Mouse (Mus musculus): ENCODE results near the gene Icos. TPM values are rescaled to one million over a fixed set of nuclear protein-coding genes. Genes with fewer than 3 reads are reported as not detected.

The Icos gene
- polyA plus RNA-seq, 1 experiment from 2014 or later = 0.08 TPM

- 78% methylated on average over 1 of the region's 1 CpGs for WGBS
- no peak overlapping the region for H3K9ac ChIP-seq
- H3K27ac ChIP-seq = no peak overlapping the region
- no peak overlapping the region for H3K4me3 ChIP-seq
- H3K4me2 ChIP-seq (replicated peaks) = no peak overlapping the region
- no peaks in the 10 kb centered on the region for H3K36me3 ChIP-seq
- H3K27me3 ChIP-seq = no peaks in the 10 kb centered on the region
- H3K4me1 ChIP-seq = no peaks in the 10 kb centered on the region
- no peak for ATAC-seq (ENCODE audit: low FRiP score)
- H3K9me3 ChIP-seq (replicated peaks) = no peaks in the 10 kb centered on the region
Observed at GRCm38 (mm10) chr1:60970846-60971245, 6.9 kb upstream of the Icos start.

- no peak overlapping the region for H3K4me3 ChIP-seq
- 84% methylated on average over 3 of the region's 3 CpGs for WGBS
Observed at GRCm38 (mm10) chr1:60974221-60974620, 3.5 kb upstream of the Icos start.

GRCm38 (mm10) chr1:60975646-60976294 is 2.0 kb upstream of the Icos start:
- Histone ChIP-seq H3K27ac (no peak overlapping the region), H3K9me3 (replicated peaks) (no peaks in the 10 kb centered on the region), H3K27me3 (no peaks in the 10 kb centered on the region), H3K9ac (no peak overlapping the region), H3K4me2 (replicated peaks) (no peak overlapping the region), H3K36me3 (no peaks in the 10 kb centered on the region), H3K4me3 (no peak overlapping the region), H3K4me1 (0 out of 2 replicates have a peak, but pooled peaks cover 3% of the 10 kb centered on the region)
- 94% methylated on average over 5 of the region's 5 CpGs for WGBS
- ATAC-seq (ENCODE audit: low FRiP score) = no peak

More at GRCm38 (mm10) chr1:60974221-60974620, 3.5 kb upstream of the Icos start:
- Histone ChIP-seq H3K4me1 (0 out of 2 replicates have a peak, but pooled peaks cover 2% of the 10 kb centered on the region), H3K4me2 (replicated peaks) (no peak overlapping the region), H3K36me3 (no peaks in the 10 kb centered on the region), H3K27me3 (no peaks in the 10 kb centered on the region), H3K9me3 (replicated peaks) (no peaks in the 10 kb centered on the region), H3K9ac (no peak overlapping the region), H3K27ac (no peak overlapping the region)
- no peak for ATAC-seq (ENCODE audit: low FRiP score)

- Histone ChIP-seq H3K27ac (no peak overlapping the region), H3K27me3 (no peaks in the 10 kb centered on the region), H3K36me3 (no peaks in the 10 kb centered on the region), H3K4me3 (no peak overlapping the region), H3K4me1 (0 out of 2 replicates have a peak, but pooled peaks cover 3% of the 10 kb centered on the region), H3K9ac (no peak overlapping the region), H3K9me3 (replicated peaks) (no peaks in the 10 kb centered on the region), H3K4me2 (replicated peaks) (no peak overlapping the region)
- ATAC-seq (ENCODE audit: low FRiP score) = no peak
- WGBS = 49% methylated on average over 7 of the region's 7 CpGs
Observed at GRCm38 (mm10) chr1:60979126-60979842, 1.6 kb downstream of the Icos start.

GRCm38 (mm10) chr1:60979843-60980235 is 2.1 kb downstream of the Icos start:
- no peak overlapping the region for H3K27ac ChIP-seq
- 75% methylated on average over 2 of the region's 2 CpGs for WGBS
- no peak overlapping the region for H3K4me2 ChIP-seq (replicated peaks)
- no peak overlapping the region for H3K9ac ChIP-seq
- no peaks in the 10 kb centered on the region for H3K27me3 ChIP-seq
- H3K4me3 ChIP-seq = no peak overlapping the region
- no peaks in the 10 kb centered on the region for H3K9me3 ChIP-seq (replicated peaks)
- 0 out of 2 replicates have a peak, but pooled peaks cover 3% of the 10 kb centered on the region for H3K4me1 ChIP-seq
- no peaks in the 10 kb centered on the region for H3K36me3 ChIP-seq
- no peak for ATAC-seq (ENCODE audit: low FRiP score)

GRCm38 (mm10) chr1:60985075-60985474 is 7.3 kb downstream of the Icos start:
- H3K9ac ChIP-seq = no peak overlapping the region
- ATAC-seq (ENCODE audit: low FRiP score) = no peak
- no peaks in the 10 kb centered on the region for H3K27me3 ChIP-seq
- H3K4me1 ChIP-seq = no peaks in the 10 kb centered on the region
- WGBS = 77% methylated on average over 2 of the region's 2 CpGs
- no peak overlapping the region for H3K4me3 ChIP-seq
- no peak overlapping the region for H3K27ac ChIP-seq
- no peaks in the 10 kb centered on the region for H3K9me3 ChIP-seq (replicated peaks)
- H3K36me3 ChIP-seq = no peaks in the 10 kb centered on the region
- no peak overlapping the region for H3K4me2 ChIP-seq (replicated peaks)

- H3K4me3 ChIP-seq = no peak overlapping the region
- no peaks in the 10 kb centered on the region for H3K4me1 ChIP-seq
- no peaks in the 10 kb centered on the region for H3K27me3 ChIP-seq
- H3K4me2 ChIP-seq (replicated peaks) = no peak overlapping the region
- no peak overlapping the region for H3K27ac ChIP-seq
- H3K9me3 ChIP-seq (replicated peaks) = no peaks in the 10 kb centered on the region
- no peak overlapping the region for H3K9ac ChIP-seq
- no peak for ATAC-seq (ENCODE audit: low FRiP score)
- WGBS = 80% methylated on average over 5 of the region's 5 CpGs
- H3K36me3 ChIP-seq = no peaks in the 10 kb centered on the region
Observed at GRCm38 (mm10) chr1:60986141-60986540, 8.4 kb downstream of the Icos start.

- no peaks in the 10 kb centered on the region for H3K9me3 ChIP-seq (replicated peaks)
- H3K27me3 ChIP-seq = no peaks in the 10 kb centered on the region
- H3K9ac ChIP-seq = no peak overlapping the region
- no peak overlapping the region for H3K4me2 ChIP-seq (replicated peaks)
- no peak overlapping the region for H3K27ac ChIP-seq
- H3K4me1 ChIP-seq = no peaks in the 10 kb centered on the region
- ATAC-seq (ENCODE audit: low FRiP score) = no peak
- WGBS = 79% methylated on average over 5 of the region's 5 CpGs
- H3K36me3 ChIP-seq = no peaks in the 10 kb centered on the region
- no peak overlapping the region for H3K4me3 ChIP-seq
Observed at GRCm38 (mm10) chr1:60989086-60989485, 11.4 kb downstream of the Icos start.

GRCm38 (mm10) chr1:60990305-60990704 is 12.6 kb downstream of the Icos start:
- H3K9me3 ChIP-seq (replicated peaks) = no peaks in the 10 kb centered on the region
- H3K27ac ChIP-seq = no peak overlapping the region
- no peaks in the 10 kb centered on the region for H3K4me1 ChIP-seq
- WGBS = 67% methylated on average over 8 of the region's 8 CpGs
- H3K9ac ChIP-seq = no peak overlapping the region
- H3K4me2 ChIP-seq (replicated peaks) = no peak overlapping the region
- H3K36me3 ChIP-seq = no peaks in the 10 kb centered on the region
- H3K4me3 ChIP-seq = no peak overlapping the region
- no peaks in the 10 kb centered on the region for H3K27me3 ChIP-seq
- no peak for ATAC-seq (ENCODE audit: low FRiP score)

GRCm38 (mm10) chr1:60998008-60998557 is 20.4 kb downstream of the Icos start:
- WGBS = 86% methylated on average over 3 of the region's 3 CpGs

GRCm38 (mm10) chr1:60998689-60999088 is 21.0 kb downstream of the Icos start:
- Histone ChIP-seq H3K36me3 (no peaks in the 10 kb centered on the region), H3K27ac (no peak overlapping the region), H3K4me3 (no peak overlapping the region), H3K27me3 (no peaks in the 10 kb centered on the region), H3K4me1 (no peaks in the 10 kb centered on the region), H3K9me3 (replicated peaks) (no peaks in the 10 kb centered on the region), H3K4me2 (replicated peaks) (no peak overlapping the region), H3K9ac (no peak overlapping the region)
- ATAC-seq (ENCODE audit: low FRiP score) = no peak
- 59% methylated on average over 2 of the region's 2 CpGs for whole genome bisulfite sequencing

More at GRCm38 (mm10) chr1:60998008-60998557, 20.4 kb downstream of the Icos start:
- H3K9me3 ChIP-seq (replicated peaks) = no peaks in the 10 kb centered on the region
- no peaks in the 10 kb centered on the region for H3K4me1 ChIP-seq
- no peak overlapping the region for H3K4me2 ChIP-seq (replicated peaks)
- H3K36me3 ChIP-seq = no peaks in the 10 kb centered on the region
- H3K4me3 ChIP-seq = no peak overlapping the region
- no peak for ATAC-seq (ENCODE audit: low FRiP score)
- no peak overlapping the region for H3K27ac ChIP-seq
- H3K9ac ChIP-seq = no peak overlapping the region
- no peaks in the 10 kb centered on the region for H3K27me3 ChIP-seq

GRCm38 (mm10) chr1:61001786-61002354 is 24.1 kb downstream of the Icos start:
- H3K4me1 ChIP-seq = no peaks in the 10 kb centered on the region
- 91% methylated on average over 7 of the region's 7 CpGs for WGBS
- H3K27ac ChIP-seq = no peak overlapping the region
- H3K36me3 ChIP-seq = no peaks in the 10 kb centered on the region
- ATAC-seq (ENCODE audit: low FRiP score) = no peak
- H3K9me3 ChIP-seq (replicated peaks) = no peaks in the 10 kb centered on the region
- H3K27me3 ChIP-seq = no peaks in the 10 kb centered on the region
- no peak overlapping the region for H3K4me2 ChIP-seq (replicated peaks)
- H3K9ac ChIP-seq = no peak overlapping the region
- no peak overlapping the region for H3K4me3 ChIP-seq

Measured in hindbrain, embryonic 12.5 days (tissue).